Mouse (Mus musculus) duodenum, adult 2 months (tissue): Measurements from ENCODE around the gene Scnm1. TPM values are rescaled to one million over a fixed set of nuclear protein-coding genes. Genes with fewer than 3 reads are reported as not detected.

Experiments
- polyA plus RNA-seq: library from polyadenylated mRNA; depleted of rRNA; stranded (reverse); fragments of >200 nt; gene quantifications from 2 replicates; pipeline ENCODE4 v1.2.3, GENCODE M21; 2012; ENCODE audit warnings: low replicate concordance; rRNA removed

Scnm1 gene
- polyA plus RNA-seq = 18.5 and 29.5 TPM in 2 replicates

DNA sequence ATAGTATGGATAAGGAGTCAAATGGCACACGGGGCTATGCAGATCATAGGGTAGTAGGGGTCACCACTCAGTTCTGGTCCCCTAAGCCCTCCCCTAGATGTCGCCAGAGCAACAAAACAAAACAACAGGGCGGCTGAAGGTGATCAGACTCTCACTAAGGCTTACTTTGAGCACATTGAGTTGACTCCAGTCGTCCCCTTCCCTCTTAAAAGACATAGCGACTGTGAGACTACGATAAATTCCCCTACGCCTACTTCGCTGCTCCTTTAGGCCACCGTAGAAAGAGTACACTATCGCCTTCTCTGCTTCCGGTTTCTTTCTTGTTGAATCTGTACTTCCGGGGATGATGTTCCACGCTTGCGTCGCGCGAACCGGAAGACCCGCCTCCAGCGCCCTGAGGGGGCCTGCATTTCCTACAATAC lies at the start of gene Scnm1, which contains the start of gene Lysmd1:
Gene Scnm1, minus strand, starts transcription at position 332 of the 422 bp plus-strand sequence.
Gene Lysmd1, plus strand, starts transcription at position 409 of the 422 bp plus-strand sequence.

DNA sequence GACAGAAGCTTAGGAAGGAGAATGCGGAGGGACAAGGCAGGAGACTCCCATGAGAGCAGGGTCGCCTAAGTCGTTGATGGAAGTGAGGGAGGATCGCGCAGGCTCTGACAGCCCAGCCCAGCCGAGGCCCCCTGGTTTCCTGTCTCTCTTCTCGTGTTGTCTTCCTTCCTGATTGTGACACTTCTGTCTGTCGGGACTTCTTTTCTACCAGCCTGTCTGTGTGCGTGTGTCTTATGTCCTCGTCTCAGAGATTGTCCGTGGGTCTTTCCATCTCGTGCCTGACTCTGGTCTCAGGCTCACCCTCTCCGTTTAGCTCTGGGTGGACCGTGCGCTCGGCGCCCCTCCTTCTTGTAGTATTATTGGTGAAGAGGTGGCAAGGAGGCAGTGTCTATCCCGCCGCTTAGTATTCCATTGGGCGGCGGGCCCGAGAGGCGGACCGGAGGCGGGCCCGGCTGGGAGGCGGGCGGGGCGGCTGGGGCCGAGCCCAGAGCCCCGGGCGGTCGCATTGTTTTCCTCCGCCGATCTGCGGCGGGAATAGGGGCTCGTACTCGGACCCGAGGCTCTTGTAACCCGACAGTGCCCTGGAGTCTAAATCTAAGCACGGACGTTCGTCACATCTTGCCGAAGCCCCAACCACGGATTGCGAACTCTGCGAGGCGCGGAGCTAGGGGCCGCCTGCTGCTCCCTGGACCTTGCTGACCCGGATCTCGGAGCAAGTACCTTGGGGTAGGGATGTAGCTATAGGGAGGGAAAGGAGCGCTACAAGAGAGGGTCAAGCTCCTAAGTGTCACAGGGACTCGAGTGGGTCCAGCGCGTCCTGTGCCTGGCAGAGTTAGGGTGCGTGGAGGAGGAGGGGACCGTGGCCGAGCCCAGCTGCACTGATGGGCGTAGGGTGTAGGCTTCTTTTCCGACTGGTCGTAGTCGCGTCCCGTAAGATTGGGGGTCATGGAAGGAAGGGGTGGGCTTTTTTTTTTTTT lies 26.5 kb upstream of the Scnm1 start, which contains the start of gene Sema6c:
Gene Sema6c, plus strand, starts transcription at position 471 of the 977 bp plus-strand sequence.

DNA sequence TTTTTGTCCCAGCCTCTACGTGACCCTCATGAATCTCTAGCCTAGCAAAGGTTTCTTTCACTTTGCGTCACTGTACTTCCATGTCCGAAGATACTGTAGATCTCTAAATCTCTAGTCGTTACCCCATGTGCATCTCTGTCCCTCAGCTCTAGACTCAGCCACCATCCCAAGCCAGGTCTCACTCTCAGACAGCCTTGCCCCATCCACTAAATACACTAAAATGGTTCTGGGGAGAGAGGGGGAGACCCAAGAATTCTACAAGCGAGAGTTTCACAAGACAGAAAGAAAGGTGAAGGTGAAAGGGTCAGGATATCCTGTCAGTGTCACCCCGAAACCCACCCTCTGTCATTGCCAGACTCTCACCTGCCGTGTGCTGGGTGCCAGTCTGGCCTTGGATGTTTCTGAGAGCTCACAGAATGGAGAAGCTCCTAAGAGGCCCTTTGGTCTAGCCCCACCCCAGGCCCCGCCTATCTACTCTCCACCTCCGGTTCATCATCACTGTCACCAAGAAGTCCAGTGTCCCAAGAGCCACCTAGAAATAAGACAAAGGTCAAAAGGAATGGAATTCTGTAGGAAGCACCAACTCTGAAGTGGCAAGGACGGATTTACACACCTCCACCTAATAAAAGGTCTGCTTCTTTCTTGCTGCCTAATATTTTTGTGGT lies 8.3 kb upstream of the Scnm1 start, which contains the start of gene Tnfaip8l2:
Gene Tnfaip8l2, minus strand, starts transcription at position 409 of the 665 bp plus-strand sequence.

DNA sequence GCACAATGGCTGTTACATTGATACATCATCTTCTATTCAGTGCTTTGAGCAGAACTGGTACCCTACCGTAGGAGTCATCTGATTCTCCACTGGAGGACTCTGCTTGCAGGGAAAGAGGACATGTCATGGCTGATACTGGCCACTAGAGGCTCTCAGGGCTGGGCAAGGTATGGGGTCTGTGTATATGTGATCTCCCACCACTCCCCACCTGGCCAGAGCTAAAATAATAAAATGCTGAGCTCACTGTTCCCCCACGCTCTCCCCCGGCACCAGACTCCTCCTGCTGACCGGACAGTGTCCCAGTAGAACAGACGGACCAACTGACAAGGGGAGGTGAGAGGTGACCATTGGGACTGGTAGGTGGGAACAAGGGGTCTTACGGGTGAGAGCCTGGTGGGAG lies 9.6 kb downstream of the Scnm1 start, which contains the start of gene Tmod4:
Gene Tmod4, plus strand, starts transcription at position 231 of the 400 bp plus-strand sequence.

DNA sequence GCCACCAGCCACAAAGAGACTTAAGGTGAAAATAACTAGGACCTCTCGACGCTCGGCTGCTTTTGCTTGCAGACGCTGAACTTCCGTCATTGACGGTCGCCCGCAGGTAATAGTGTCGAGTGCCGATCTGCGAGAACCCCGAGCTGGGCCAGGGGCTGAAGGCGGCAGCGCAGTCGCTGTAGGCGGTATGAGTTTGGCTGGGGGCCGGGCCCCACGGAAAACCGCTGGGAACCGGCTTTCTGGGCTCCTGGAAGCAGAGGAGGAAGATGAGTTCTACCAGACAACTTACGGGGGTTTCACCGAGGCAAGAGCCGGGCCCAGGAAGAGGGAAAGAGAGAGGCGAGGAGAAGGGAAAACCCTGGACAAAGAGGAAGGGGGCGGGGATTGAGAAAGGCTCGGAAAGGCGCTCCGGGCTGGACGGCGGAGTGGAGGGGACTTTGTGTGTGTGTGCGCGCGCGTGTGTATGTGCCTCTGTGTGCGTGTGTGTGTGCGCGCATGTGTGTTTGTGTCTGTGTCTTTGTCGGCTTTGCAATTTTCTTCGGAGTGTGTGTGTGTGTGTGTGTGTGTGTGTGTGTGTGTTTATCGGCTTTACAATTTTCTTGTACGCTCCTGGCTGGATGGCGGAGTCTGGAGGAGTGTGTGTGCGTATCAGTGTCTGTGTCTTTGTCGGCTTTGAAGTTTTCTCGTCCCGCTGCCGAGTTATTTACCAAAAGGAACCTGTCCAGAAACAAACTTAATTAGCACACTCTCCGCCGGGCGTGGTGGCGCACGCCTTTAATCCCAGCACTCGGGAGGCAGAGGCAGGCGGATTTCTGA lies 22.7 kb downstream of the Scnm1 start, which contains the start of gene Vps72:
Gene Vps72, plus strand, starts transcription at position 112 of the 816 bp plus-strand sequence.

DNA sequence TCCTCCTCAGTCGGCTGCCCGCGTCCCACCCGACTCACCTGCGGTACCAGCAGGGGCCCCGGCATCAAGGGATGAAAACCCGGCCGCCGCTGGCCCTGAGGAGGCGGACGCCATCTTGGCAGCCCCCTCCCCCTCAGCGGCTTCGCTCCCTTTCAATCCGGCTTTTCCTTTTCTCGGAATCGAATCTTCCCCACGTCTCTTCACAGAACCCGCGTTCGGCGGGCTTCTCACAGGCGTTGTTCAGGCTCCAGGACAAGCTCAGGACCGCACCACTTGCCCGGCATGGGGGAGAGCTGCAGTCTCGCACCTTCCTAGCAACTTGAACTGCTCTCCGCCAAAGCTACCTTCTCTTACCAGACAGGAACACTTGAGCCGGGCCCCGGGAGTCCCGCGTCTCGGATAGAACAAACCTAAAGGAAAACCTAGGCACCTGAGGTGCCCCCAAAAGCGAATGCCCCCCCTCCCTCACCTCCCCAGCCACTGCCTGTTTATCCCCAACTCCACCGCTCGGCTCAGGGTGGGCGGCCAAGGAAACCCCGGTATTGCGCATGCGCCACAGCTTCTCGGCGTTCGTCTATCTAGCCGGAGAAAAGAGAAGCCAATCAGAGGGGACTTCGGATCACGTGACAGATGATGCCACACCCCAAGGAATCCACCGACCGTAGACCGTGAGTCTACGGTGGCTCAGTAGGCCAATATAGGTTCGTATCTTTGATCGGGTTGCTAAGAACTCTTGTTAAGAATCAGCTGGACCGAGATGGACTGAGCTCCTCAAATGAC lies 27.3 kb downstream of the Scnm1 start, which contains the start of gene Pip5k1a:
Gene Pip5k1a, minus strand, starts transcription at position 593 of the 780 bp plus-strand sequence.

Other genes with a start within 250 kb of the Scnm1 start
- gene Psmb4, start 247.1 kb downstream of the Scnm1 start, polyA plus RNA-seq = 151 and 251 TPM in 2 replicates
- 67.4 and 71.6 TPM in 2 replicates for gene Selenbp1, start 201.0 kb downstream of the Scnm1 start, polyA plus RNA-seq
- gene Rfx5, start 179.9 kb downstream of the Scnm1 start, polyA plus RNA-seq = 2.6 and 6.6 TPM in 2 replicates
- 11.2 and 12.0 TPM in 2 replicates for gene Pi4kb, start 159.3 kb downstream of the Scnm1 start, polyA plus RNA-seq
- 14.2 and 17.2 TPM in 2 replicates for gene Zfp687, start 118.6 kb downstream of the Scnm1 start, polyA plus RNA-seq
- gene Psmd4, start 91.4 kb downstream of the Scnm1 start, polyA plus RNA-seq = 70.8 and 87.2 TPM in 2 replicates
- gene Pip5k1a, start 27.1 kb downstream of the Scnm1 start, polyA plus RNA-seq = 9.6 and 12.5 TPM in 2 replicates
- 57.0 and 58.5 TPM in 2 replicates for gene Vps72, start 23.0 kb downstream of the Scnm1 start, polyA plus RNA-seq
- gene Tmod4, start 9.5 kb downstream of the Scnm1 start, polyA plus RNA-seq = 0.53 and 1.1 TPM in 2 replicates
- gene Lysmd1, start 77 bp upstream of the Scnm1 start, polyA plus RNA-seq = 2.8 and 6.1 TPM in 2 replicates
- 4.9 and 25.2 TPM in 2 replicates for gene Tnfaip8l2, start 8.3 kb upstream of the Scnm1 start, polyA plus RNA-seq
- 3.7 and 5.7 TPM in 2 replicates for gene Sema6c, start 26.4 kb upstream of the Scnm1 start, polyA plus RNA-seq
- gene Gabpb2, start 83.9 kb upstream of the Scnm1 start, polyA plus RNA-seq = 2.7 and 3.5 TPM in 2 replicates
- gene Cdc42se1, start 94.7 kb upstream of the Scnm1 start, polyA plus RNA-seq = 49.3 and 60.2 TPM in 2 replicates
- 16.1 and 25.0 TPM in 2 replicates for gene Mllt11, start 98.2 kb upstream of the Scnm1 start, polyA plus RNA-seq
- gene Gm128, start 107.6 kb upstream of the Scnm1 start, polyA plus RNA-seq = 0.14 and 0.21 TPM in 2 replicates
- 0.19 and 0.68 TPM in 2 replicates for gene Bnipl, start 117.2 kb upstream of the Scnm1 start, polyA plus RNA-seq
- gene Mindy1, start 147.3 kb upstream of the Scnm1 start, polyA plus RNA-seq = 64.0 and 83.7 TPM in 2 replicates
- gene Prune1, start 148.1 kb upstream of the Scnm1 start, polyA plus RNA-seq = 5.3 and 8.0 TPM in 2 replicates
- 0.54 and 0.81 TPM in 2 replicates for gene Anxa9, start 173.2 kb upstream of the Scnm1 start, polyA plus RNA-seq
- 39.3 and 45.5 TPM in 2 replicates for gene Cers2, start 180.8 kb upstream of the Scnm1 start, polyA plus RNA-seq
- gene Setdb1, start 223.2 kb upstream of the Scnm1 start, polyA plus RNA-seq = 3.6 and 4.9 TPM in 2 replicates